In genomic region chr2:10671299-10671632, GRCm38 (mm10) we compare ENCODE assay signal across 15 mouse cellular contexts.
DNase-seq lines count a peak whose midpoint lies in the region; ATAC-seq and TF ChIP-seq lines count a peak whose summit lies in the region.
"Had no signal": no experiment of that assay in that cellular context is flagged by ENCODE, and none has a peak within 500 bp of the region (broad histone marks: within the 10 kb centered on the region; RNA-seq: fewer than 3 reads in every experiment).

No protein-coding gene starts in this region.

- WGBS in lung, postnatal 0 days, result 65% methylated on average over 2 of the region's 2 CpGs
- WGBS in hindbrain, postnatal 0 days, result 41% methylated on average over 2 of the region's 2 CpGs

- no peak overlapping the region for H3K9ac ChIP-seq in lung, postnatal 0 days (replicated peaks; ENCODE audit: low read depth)
- no peak overlapping the region for H3K9ac ChIP-seq in hindbrain, postnatal 0 days (replicated peaks; ENCODE audit: low read length)
- H3K9ac ChIP-seq: liver, embryonic 12.5 days had no signal

- no peak for TF ChIP-seq EP300 in lung, postnatal 0 days (IDR thresholded peaks at IDR 0.05)

- intact Hi-C loops in heart, postnatal 10 days (cut with DNase I), result no loop called here

- DNase-seq in frontal cortex, adult 2 months (ENCODE audit: extremely low spot score in 1 of 2, low spot score in 1 of 2), result no peak
- no peak for DNase-seq in lung, postnatal 0 days (ENCODE audit: low spot score)
- no peak for DNase-seq in lung, postnatal 10 days
- peak; percentile 27 for DNase-seq in hindbrain, postnatal 0 days (ENCODE audit: low spot score)
- DNase-seq in spleen, adult 18-20 months, result no peak
- no peak for DNase-seq in right cerebral cortex, postnatal 36 days (ENCODE audit: low spot score in 2 of 2)
- DNase-seq in heart, postnatal 10 days, result no peak
- DNase-seq: cerebellum, adult 2 months; gastrocnemius, postnatal 25 days; kidney, postnatal 4 days had no signal

- TF ChIP-seq CTCF in lung, postnatal 0 days (IDR thresholded peaks at IDR 0.05), result no peak
- TF ChIP-seq CTCF in hindbrain, postnatal 0 days (IDR thresholded peaks at IDR 0.05; ENCODE audit: low read depth), result no peak

- H3K27me3 ChIP-seq in lung, postnatal 0 days (replicated peaks; ENCODE audit: insufficient read depth, low read length), result no peaks in the 10 kb centered on the region
- no peaks in the 10 kb centered on the region for H3K27me3 ChIP-seq in hindbrain, postnatal 0 days (ENCODE audit: insufficient read depth, low read length)
- H3K27me3 ChIP-seq: liver, embryonic 12.5 days had no signal

- H3K4me2 ChIP-seq in lung, postnatal 0 days (replicated peaks; ENCODE audit: low read depth, low read length), result no peak overlapping the region
- H3K4me2 ChIP-seq in hindbrain, postnatal 0 days (ENCODE audit: low read depth, low read length), result peak overlapping the region; percentile 44
- H3K4me2 ChIP-seq: heart, embryonic 11.5 days; liver, embryonic 12.5 days had no signal

- H3K36me3 ChIP-seq in lung, postnatal 0 days (ENCODE audit: insufficient read depth, low read length), result no peaks in the 10 kb centered on the region
- H3K36me3 ChIP-seq in hindbrain, postnatal 0 days (ENCODE audit: insufficient read depth, low read length), result no peaks in the 10 kb centered on the region
- H3K36me3 ChIP-seq: liver, embryonic 12.5 days had no signal

- no peak overlapping the region for H3K4me3 ChIP-seq in lung, postnatal 0 days (ENCODE audit: low read depth, low read length)
- H3K4me3 ChIP-seq in hindbrain, postnatal 0 days (ENCODE audit: low read length), result no peak overlapping the region
- H3K4me3 ChIP-seq: erythroblast, embryonic 14.5 days; liver, embryonic 12.5 days had no signal

- H3K27ac ChIP-seq in lung, postnatal 0 days (ENCODE audit: low read length), result no peak overlapping the region
- H3K27ac ChIP-seq in hindbrain, postnatal 0 days, result no peak overlapping the region
- H3K27ac ChIP-seq: liver, embryonic 12.5 days; macrophage had no signal

- no peaks in the 10 kb centered on the region for H3K4me1 ChIP-seq in lung, postnatal 0 days (ENCODE audit: insufficient read depth, low read depth, low read length)
- peaks cover 10% of the 10 kb centered on the region for H3K4me1 ChIP-seq in hindbrain, postnatal 0 days (ENCODE audit: insufficient read depth, low read length)
- H3K4me1 ChIP-seq: liver, embryonic 12.5 days had no signal

- ATAC-seq in frontal cortex, adult (ENCODE audit: low TSS enrichment), result 0 out of 2 replicates have a peak, but pooled peaks have one; percentile 23
- 0 out of 2 replicates have a peak, but pooled peaks have one; percentile 25 for ATAC-seq in lung, postnatal 0 days
- peak; percentile 53 for ATAC-seq in hindbrain, postnatal 0 days
- ATAC-seq: liver, embryonic 12.5 days had no signal

- no peaks in the 10 kb centered on the region for H3K9me3 ChIP-seq in lung, postnatal 0 days (ENCODE audit: low read length)
- H3K9me3 ChIP-seq in hindbrain, postnatal 0 days (ENCODE audit: low read length), result no peaks in the 10 kb centered on the region
- H3K9me3 ChIP-seq: liver, embryonic 12.5 days had no signal
